In the genomic region with DNA sequence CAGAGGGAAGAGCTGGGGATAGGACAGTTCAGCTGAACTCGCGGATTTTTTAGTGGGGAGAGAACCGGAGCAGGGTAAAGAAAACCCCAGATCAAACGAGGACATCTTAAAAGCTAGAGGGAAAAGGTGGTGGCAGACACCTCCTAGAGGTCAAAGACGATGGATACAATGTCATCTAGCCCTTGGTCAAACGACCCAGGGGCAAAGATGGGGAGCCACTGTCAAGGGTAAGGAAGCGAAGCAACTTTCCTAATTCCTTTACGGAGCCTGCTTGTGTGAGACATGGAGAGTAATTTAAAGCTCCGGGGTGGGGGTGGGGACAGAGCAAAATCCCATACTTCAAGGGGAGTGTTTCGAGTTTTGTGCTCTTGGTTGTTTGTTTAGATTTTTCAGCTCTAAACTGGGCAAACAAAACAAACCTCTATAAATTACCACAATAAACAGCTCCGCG, we compare ENCODE assay signal across 8 mouse cellular contexts. TPM values are rescaled to one million over a fixed set of nuclear protein-coding genes. Genes with fewer than 3 reads are reported as not detected.
DNase-seq lines count a peak whose midpoint lies in the region; ATAC-seq lines count a peak whose summit lies in the region.

No protein-coding gene starts in this region.

- peak; percentile 63 for DNase-seq in MN1 (ENCODE audit: low spot score)
- DNase-seq in frontal cortex, postnatal 14 days (ENCODE audit: low spot score in 2 of 2), result no peak
- no peak for DNase-seq in urinary bladder, postnatal 4 days (ENCODE audit: low spot score in 2 of 2)

- no peaks in the 10 kb centered on the region for H3K9me3 ChIP-seq in hindbrain, embryonic 15.5 days
- H3K9me3 ChIP-seq in liver, embryonic 16.5 days (replicated peaks; ENCODE audit: control insufficient read depth, low read length), result no peaks in the 10 kb centered on the region
- H3K9me3 ChIP-seq in neural tube, embryonic 12.5 days, result no peaks in the 10 kb centered on the region

- under 1% methylated on average over 12 of the region's 12 CpGs for WGBS in hindbrain, embryonic 15.5 days
- WGBS in liver, embryonic 16.5 days (ENCODE audit: insufficient replicate concordance), result 0% methylated on average over 12 of the region's 12 CpGs
- WGBS in neural tube, embryonic 12.5 days, result under 1% methylated on average over 12 of the region's 12 CpGs

- H3K27ac ChIP-seq in hindbrain, embryonic 15.5 days (replicated peaks), result peak overlapping the region; percentile 97
- peak overlapping the region; percentile 99 for H3K27ac ChIP-seq in liver, embryonic 16.5 days (ENCODE audit: low read length)
- H3K27ac ChIP-seq in neural tube, embryonic 12.5 days, result peak overlapping the region; percentile 46

- H3K36me3 ChIP-seq in hindbrain, embryonic 15.5 days, result no peaks in the 10 kb centered on the region
- H3K36me3 ChIP-seq in liver, embryonic 16.5 days (ENCODE audit: control insufficient read depth, insufficient read depth), result no peaks in the 10 kb centered on the region
- no peaks in the 10 kb centered on the region for H3K36me3 ChIP-seq in neural tube, embryonic 12.5 days

- peak overlapping the region; percentile 86 for H3K4me2 ChIP-seq in hindbrain, embryonic 15.5 days
- peak overlapping the region; percentile 81 for H3K4me2 ChIP-seq in liver, embryonic 16.5 days (ENCODE audit: low read depth, low read length)
- peak overlapping the region; percentile 80 for H3K4me2 ChIP-seq in neural tube, embryonic 12.5 days (replicated peaks)

- H3K4me3 ChIP-seq in hindbrain, embryonic 15.5 days, result peak overlapping the region; percentile 59
- peak overlapping the region; percentile 68 for H3K4me3 ChIP-seq in liver, embryonic 16.5 days (ENCODE audit: low read depth, low read length)
- H3K4me3 ChIP-seq in neural tube, embryonic 12.5 days, result peak overlapping the region; percentile 65

- H3K4me1 ChIP-seq in hindbrain, embryonic 15.5 days (replicated peaks), result peaks cover 24% of the 10 kb centered on the region
- H3K4me1 ChIP-seq in liver, embryonic 16.5 days (ENCODE audit: control insufficient read depth, low read depth, low read length), result peaks cover 26% of the 10 kb centered on the region
- peaks cover 17% of the 10 kb centered on the region; the same call in 1 of the 2 replicates for H3K4me1 ChIP-seq in neural tube, embryonic 12.5 days

- ATAC-seq in CD4-positive, CD25-positive, alpha-beta regulatory T cell, adult 4 months, result peak; percentile 9
- ATAC-seq in erythroblast, adult 5-6 weeks (replicated peaks; ENCODE audit: low FRiP score, poor library complexity, severe bottlenecking), result peak; percentile 40
- peak; percentile 53 for ATAC-seq in hindbrain, embryonic 15.5 days (ENCODE audit: low FRiP score, low read depth)
- ATAC-seq in liver, embryonic 16.5 days (ENCODE audit: low read depth), result no peak
- peak; percentile 52 for ATAC-seq in neural tube, embryonic 12.5 days (ENCODE audit: low FRiP score, low read depth)

- H3K9ac ChIP-seq in hindbrain, embryonic 15.5 days, result peak overlapping the region; percentile 55
- peak overlapping the region; percentile 79 for H3K9ac ChIP-seq in liver, embryonic 16.5 days (ENCODE audit: low read depth, low read length)
- H3K9ac ChIP-seq in neural tube, embryonic 12.5 days, result peak overlapping the region; percentile 53

- H3K27me3 ChIP-seq in hindbrain, embryonic 15.5 days, result no peaks in the 10 kb centered on the region
- no peaks in the 10 kb centered on the region for H3K27me3 ChIP-seq in liver, embryonic 16.5 days (ENCODE audit: control insufficient read depth, insufficient read depth, low read depth, low read length)
- no peaks in the 10 kb centered on the region for H3K27me3 ChIP-seq in neural tube, embryonic 12.5 days (replicated peaks)

RNA-seq across cellular contexts. Expression of a gene that starts 0.3 kb away (rescaled TPM):
- polyA plus RNA-seq in CD4-positive, CD25-positive, alpha-beta regulatory T cell, adult 4 months (2017; shearing (Covaris generic)), result 10 to 100 TPM; 30.5 to 33.8 TPM
- total RNA-seq in erythroblast, adult 5-6 weeks (2015; ENCODE audit: low replicate concordance), result 8.8 TPM in 1 of 2 replicates, not detected in the other
- 3.2 and 5.9 TPM in 2 replicates for total RNA-seq in erythroblast, adult 5-6 weeks (2017; ENCODE audit: low replicate concordance)
- 56.0 and 56.3 TPM in 2 replicates for polyA plus RNA-seq in hindbrain, embryonic 15.5 days (2015; fragmentation: Nextera tagmentation; extraction: Ambion mirVana)
- polyA plus RNA-seq in liver, embryonic 16.5 days (2015; fragmentation: Nextera tagmentation; extraction: Ambion mirVana), result 29.4 and 32.1 TPM in 2 replicates
- polyA plus RNA-seq in neural tube, embryonic 12.5 days (2016; fragmentation: Nextera tagmentation; extraction: Ambion mirVana), result 60.8 and 69.5 TPM in 2 replicates

RNA-seq across cellular contexts. Expression of a gene that starts 0.4 kb away (rescaled TPM):
- not detected for polyA plus RNA-seq in CD4-positive, CD25-positive, alpha-beta regulatory T cell, adult 4 months (2017; shearing (Covaris generic))
- total RNA-seq in erythroblast, adult 5-6 weeks (2015; ENCODE audit: low replicate concordance), result 6.5 TPM in 1 of 2 replicates, not detected in the other
- total RNA-seq in erythroblast, adult 5-6 weeks (2017; ENCODE audit: low replicate concordance), result 35.6 and 94.8 TPM in 2 replicates
- polyA plus RNA-seq in hindbrain, embryonic 15.5 days (2015; fragmentation: Nextera tagmentation; extraction: Ambion mirVana), result 0.42 and 0.77 TPM in 2 replicates
- 0.73 and 0.95 TPM in 2 replicates for polyA plus RNA-seq in liver, embryonic 16.5 days (2015; fragmentation: Nextera tagmentation; extraction: Ambion mirVana)
- 1.7 TPM in 1 of 2 replicates, not detected in the other for polyA plus RNA-seq in neural tube, embryonic 12.5 days (2016; fragmentation: Nextera tagmentation; extraction: Ambion mirVana)

RNA-seq across cellular contexts. Expression of a gene that starts 1.5 kb away (rescaled TPM):
- 1 to 10 TPM; 5.5 to 5.8 TPM for polyA plus RNA-seq in CD4-positive, CD25-positive, alpha-beta regulatory T cell, adult 4 months (2017; shearing (Covaris generic))
- 18.3 and 36.8 TPM in 2 replicates for total RNA-seq in erythroblast, adult 5-6 weeks (2015; ENCODE audit: low replicate concordance)
- 1,217 and 1,495 TPM in 2 replicates for total RNA-seq in erythroblast, adult 5-6 weeks (2017; ENCODE audit: low replicate concordance)
- polyA plus RNA-seq in hindbrain, embryonic 15.5 days (2015; fragmentation: Nextera tagmentation; extraction: Ambion mirVana), result 2.0 and 2.9 TPM in 2 replicates
- 11.6 and 16.7 TPM in 2 replicates for polyA plus RNA-seq in liver, embryonic 16.5 days (2015; fragmentation: Nextera tagmentation; extraction: Ambion mirVana)
- polyA plus RNA-seq in neural tube, embryonic 12.5 days (2016; fragmentation: Nextera tagmentation; extraction: Ambion mirVana), result 5.7 and 9.5 TPM in 2 replicates

RNA-seq across cellular contexts. Expression of a gene that starts 1.7 kb away (rescaled TPM):
- polyA plus RNA-seq in CD4-positive, CD25-positive, alpha-beta regulatory T cell, adult 4 months (2017; shearing (Covaris generic)), result 1 to 10 TPM; 1.6 to 2.6 TPM
- 19.2 and 22.6 TPM in 2 replicates for total RNA-seq in erythroblast, adult 5-6 weeks (2015; ENCODE audit: low replicate concordance)
- total RNA-seq in erythroblast, adult 5-6 weeks (2017; ENCODE audit: low replicate concordance), result 19.5 and 32.7 TPM in 2 replicates
- 4.6 and 4.7 TPM in 2 replicates for polyA plus RNA-seq in hindbrain, embryonic 15.5 days (2015; fragmentation: Nextera tagmentation; extraction: Ambion mirVana)
- polyA plus RNA-seq in liver, embryonic 16.5 days (2015; fragmentation: Nextera tagmentation; extraction: Ambion mirVana), result 7.2 and 8.7 TPM in 2 replicates
- polyA plus RNA-seq in neural tube, embryonic 12.5 days (2016; fragmentation: Nextera tagmentation; extraction: Ambion mirVana), result 5.6 and 5.7 TPM in 2 replicates

RNA-seq across cellular contexts. Expression of a gene that starts 19.7 kb away (rescaled TPM):
- not detected for polyA plus RNA-seq in CD4-positive, CD25-positive, alpha-beta regulatory T cell, adult 4 months (2017; shearing (Covaris generic))
- total RNA-seq in erythroblast, adult 5-6 weeks (2015; ENCODE audit: low replicate concordance), result 139 and 198 TPM in 2 replicates
- 86.0 and 97.2 TPM in 2 replicates for total RNA-seq in erythroblast, adult 5-6 weeks (2017; ENCODE audit: low replicate concordance)
- 1.2 and 1.7 TPM in 2 replicates for polyA plus RNA-seq in hindbrain, embryonic 15.5 days (2015; fragmentation: Nextera tagmentation; extraction: Ambion mirVana)
- 9.2 and 9.8 TPM in 2 replicates for polyA plus RNA-seq in liver, embryonic 16.5 days (2015; fragmentation: Nextera tagmentation; extraction: Ambion mirVana)
- 5.0 and 8.2 TPM in 2 replicates for polyA plus RNA-seq in neural tube, embryonic 12.5 days (2016; fragmentation: Nextera tagmentation; extraction: Ambion mirVana)

Comparison
In these comparisons a context has a peak if more than half of its experiments do, and no peak if none do; other contexts are left out.
1. H3K27ac ChIP-seq: peak in every context shown above with its lines; median percentile 99 in liver, embryonic 16.5 days; 97 in hindbrain, embryonic 15.5 days; 46 in neural tube, embryonic 12.5 days.